Mouse (Mus musculus) E14TG2a.4 (cell line): ENCODE data around the gene Pde4c.
A peak's percentile ranks its signal among the peaks of the same experiment; 100 is the strongest.

Experiments used
- H3K27me3 ChIP-seq: 2 replicates; pipeline ENCODE4 v1.6.1; 2014; ENCODE audit warnings: low read length, control low read depth; ENCODE audit not compliant: insufficient read depth
- H3K36me3 ChIP-seq: 2 replicates; pipeline ENCODE4 v1.6.1; 2014; ENCODE audit warnings: low read length, control low read depth; ENCODE audit not compliant: insufficient read depth
- H3K4me1 ChIP-seq: replicated peaks from 2 replicates; pipeline ENCODE4 v1.6.1; 2014; ENCODE audit warnings: low read depth, low read length, control low read depth
- H3K4me3 ChIP-seq: replicated peaks from 2 replicates; pipeline ENCODE4 v1.5.1; 2014; ENCODE audit warnings: mild to moderate bottlenecking, low read length
- H3K9me3 ChIP-seq: 2 replicates; pipeline ENCODE4 v1.6.1; 2014; ENCODE audit warnings: low read length, control low read depth
- CTCF ChIP-seq: conservative IDR thresholded peaks from 2 replicates; pipeline ENCODE4 v1.5.1; 2014; ENCODE audit warnings: low read length
- NANOG ChIP-seq: IDR thresholded peaks from 2 replicates; pipeline ENCODE4 v1.6.1; 2014; ENCODE audit warnings: borderline replicate concordance, low read length, mixed read lengths
- POU5F1 ChIP-seq: IDR thresholded peaks from 2 replicates; pipeline ENCODE4 v1.6.1; 2014; ENCODE audit warnings: low read length, borderline replicate concordance

Gene Pde4c

GRCm38 (mm10) chr8:70710296-70710695 lies 13.2 kb upstream of the Pde4c start:
- Histone ChIP-seq H3K27me3 (peaks cover 11% of the 10 kb centered on the region; the same call in 1 of the 2 replicates), H3K36me3 (no peaks in the 10 kb centered on the region), H3K4me1 (no peaks in the 10 kb centered on the region), H3K9me3 (no peaks in the 10 kb centered on the region), H3K4me3 (no peak overlapping the region)
- no peak for TF ChIP-seq NANOG

GRCm38 (mm10) chr8:70711041-70711440 lies 12.5 kb upstream of the Pde4c start:
- Histone ChIP-seq H3K27me3 (peaks cover 18% of the 10 kb centered on the region), H3K9me3 (no peaks in the 10 kb centered on the region), H3K36me3 (no peaks in the 10 kb centered on the region), H3K4me1 (no peaks in the 10 kb centered on the region), H3K4me3 (no peak overlapping the region)
- TF ChIP-seq CTCF (no peak), NANOG (no peak), POU5F1 (no peak)

GRCm38 (mm10) chr8:70713991-70714390 lies 9.5 kb upstream of the Pde4c start:
- Histone ChIP-seq H3K4me3 (no peak overlapping the region), H3K4me1 (peaks cover 18% of the 10 kb centered on the region), H3K36me3 (no peaks in the 10 kb centered on the region), H3K9me3 (no peaks in the 10 kb centered on the region), H3K27me3 (peaks cover 39% of the 10 kb centered on the region)
- no peak for TF ChIP-seq NANOG
- TF ChIP-seq CTCF, result no peak
- no peak for TF ChIP-seq POU5F1

GRCm38 (mm10) chr8:70715086-70715485 lies 8.4 kb upstream of the Pde4c start:
- no peak for TF ChIP-seq NANOG
- TF ChIP-seq POU5F1, result no peak
- no peak for TF ChIP-seq CTCF
- Histone ChIP-seq H3K36me3 (no peaks in the 10 kb centered on the region), H3K4me3 (no peak overlapping the region), H3K27me3 (peaks cover 39% of the 10 kb centered on the region), H3K9me3 (no peaks in the 10 kb centered on the region), H3K4me1 (peaks cover 24% of the 10 kb centered on the region)

- H3K4me1 ChIP-seq, result peaks cover 34% of the 10 kb centered on the region
- H3K9me3 ChIP-seq, result no peaks in the 10 kb centered on the region
- TF ChIP-seq POU5F1, result no peak
- no peak for TF ChIP-seq NANOG
- no peak for TF ChIP-seq CTCF
- peaks cover 39% of the 10 kb centered on the region for H3K27me3 ChIP-seq
- no peaks in the 10 kb centered on the region for H3K36me3 ChIP-seq
- H3K4me3 ChIP-seq, result peak overlapping the region; percentile 65
Measured at GRCm38 (mm10) chr8:70716521-70717400, 6.8 kb upstream of the Pde4c start.

DNA sequence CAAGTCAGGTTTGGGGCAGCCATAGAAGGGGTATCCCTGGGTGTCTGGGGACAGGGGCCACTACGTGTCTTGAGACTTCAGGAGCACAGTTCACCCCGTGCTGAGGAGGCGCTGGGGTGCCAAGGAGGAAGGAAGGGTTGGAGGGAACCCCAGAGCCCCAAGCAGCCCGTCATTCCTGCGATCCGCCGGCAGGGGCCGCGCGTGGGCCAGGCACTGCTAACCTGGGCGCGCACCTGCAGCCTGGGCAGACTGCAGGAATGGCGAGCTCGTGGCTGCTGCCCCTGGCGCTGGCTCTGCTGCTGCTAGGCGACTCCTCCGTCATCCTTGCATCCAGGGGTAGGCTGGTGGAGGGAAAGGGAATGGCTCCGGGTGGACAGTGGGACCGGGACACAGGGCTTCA lies 5.2 kb upstream of the Pde4c start, which contains the start of gene Gm3336:
Gene Gm3336, plus strand, starts transcription at position 247 of the 400 bp plus-strand sequence.
- Histone ChIP-seq H3K4me1 (peaks cover 35% of the 10 kb centered on the region), H3K4me3 (peak within 1 kb of the TSS; percentile 65), H3K36me3 (no peaks in the 10 kb centered on the region), H3K9me3 (no peaks in the 10 kb centered on the region), H3K27me3 (peaks cover 39% of the 10 kb centered on the region)
- TF ChIP-seq POU5F1 (no peak), CTCF (peak; percentile 43)

DNA sequence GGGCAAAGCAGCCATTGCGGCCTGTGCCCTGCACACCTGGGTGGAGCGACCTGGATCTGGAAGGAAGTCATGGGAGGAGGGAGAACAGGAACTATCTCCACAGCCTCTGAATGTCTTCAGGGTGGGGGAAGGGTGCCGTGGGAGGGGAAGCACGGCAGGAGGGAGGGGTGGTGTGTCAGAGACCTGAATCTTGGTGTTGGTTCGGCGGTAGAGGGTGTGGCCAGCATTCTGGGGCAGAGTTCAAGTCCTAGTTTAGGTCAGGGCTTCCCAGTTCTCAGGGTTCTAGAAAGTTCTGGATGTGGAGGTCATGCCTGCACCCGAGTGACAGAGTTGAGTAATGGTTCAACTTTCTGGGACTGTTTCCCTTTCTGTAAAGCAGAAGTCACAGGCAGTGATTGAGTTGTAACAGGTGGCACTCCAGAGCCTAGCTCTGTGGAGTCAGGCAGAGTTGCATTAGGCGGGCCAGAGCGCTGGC lies 3.7 kb upstream of the Pde4c start:
- Histone ChIP-seq H3K27me3 (peaks cover 33% of the 10 kb centered on the region), H3K9me3 (no peaks in the 10 kb centered on the region), H3K36me3 (no peaks in the 10 kb centered on the region)

DNA sequence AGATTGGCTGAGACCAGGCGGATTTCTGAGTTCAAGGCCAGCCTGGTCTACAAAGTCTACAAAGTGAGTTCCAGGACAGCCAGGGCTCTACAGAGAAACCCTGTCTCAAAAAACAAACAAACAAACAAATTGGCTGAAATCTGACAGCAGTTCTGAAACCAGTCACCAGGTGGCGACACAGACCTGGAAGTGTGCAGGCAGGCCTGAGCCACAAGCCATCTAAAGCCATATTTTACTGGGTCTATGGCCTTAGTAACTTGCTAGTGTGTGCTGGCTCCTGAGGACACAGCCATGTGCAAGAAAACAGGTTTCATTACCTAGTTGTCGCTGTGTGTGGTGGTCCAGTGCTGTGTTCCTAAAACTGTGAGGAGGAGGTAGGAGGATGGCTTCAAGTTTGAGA lies 2.8 kb upstream of the Pde4c start:
- Histone ChIP-seq H3K9me3 (no peaks in the 10 kb centered on the region), H3K4me3 (no peak overlapping the region), H3K36me3 (no peaks in the 10 kb centered on the region), H3K4me1 (peaks cover 48% of the 10 kb centered on the region), H3K27me3 (peaks cover 24% of the 10 kb centered on the region)
- TF ChIP-seq CTCF (peak; percentile 67), POU5F1 (no peak), NANOG (no peak)

More for the DNA sequence above, 3.7 kb upstream of the Pde4c start:
- TF ChIP-seq POU5F1 (no peak), CTCF (no peak), NANOG (no peak)
- peaks cover 47% of the 10 kb centered on the region for H3K4me1 ChIP-seq
- H3K4me3 ChIP-seq, result no peak overlapping the region

DNA sequence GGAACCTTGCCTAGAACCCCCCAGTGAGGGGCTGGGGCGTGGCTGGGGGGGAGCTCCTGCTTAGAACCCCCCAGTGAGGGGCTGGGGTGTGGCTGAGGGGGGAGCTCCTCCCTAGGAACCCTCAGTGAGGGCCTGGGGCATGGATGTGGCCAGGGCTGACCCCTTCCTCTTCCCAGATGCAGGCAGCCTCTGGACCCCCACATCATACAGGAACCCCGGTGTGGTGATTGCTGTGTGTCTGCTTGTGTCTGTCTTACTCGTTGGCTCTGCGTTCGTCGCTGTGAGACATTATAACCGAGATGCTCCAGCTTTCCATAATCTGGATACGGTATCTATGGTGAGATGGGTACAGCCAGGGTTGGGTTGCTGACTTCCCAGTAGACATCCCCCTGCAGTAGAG lies 1.9 kb upstream of the Pde4c start:
- Histone ChIP-seq H3K36me3 (no peaks in the 10 kb centered on the region), H3K9me3 (no peaks in the 10 kb centered on the region), H3K27me3 (peaks cover 15% of the 10 kb centered on the region), H3K4me3 (no peak overlapping the region), H3K4me1 (peaks cover 50% of the 10 kb centered on the region)
- TF ChIP-seq POU5F1, result no peak
- no peak for TF ChIP-seq CTCF
- no peak for TF ChIP-seq NANOG
